9 mouse cellular contexts compared by ENCODE assay signal in the genomic region with DNA sequence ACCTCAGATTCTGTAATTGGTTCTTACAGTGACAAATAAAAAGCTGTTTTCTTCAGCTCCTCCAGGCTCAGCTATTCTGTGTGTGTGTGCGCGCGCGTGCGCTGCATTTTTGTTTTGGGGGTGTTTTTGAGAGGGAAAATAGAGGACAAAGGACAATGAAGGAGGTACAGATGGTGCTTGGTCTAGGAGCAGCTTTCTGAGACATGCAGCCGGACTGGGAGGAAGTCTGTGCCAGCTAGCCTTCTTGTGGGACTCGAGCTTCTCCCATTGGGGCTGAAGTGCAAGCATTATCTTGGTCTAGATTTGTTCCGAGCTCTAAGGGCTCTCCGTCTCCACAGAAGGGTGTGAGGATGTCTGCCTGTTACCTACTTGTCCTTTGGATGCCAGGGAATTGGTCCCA. TPM values are rescaled to one million over a fixed set of nuclear protein-coding genes. Genes with fewer than 3 reads are reported as not detected.
DNase-seq lines count a peak whose midpoint lies in the region; ATAC-seq lines count a peak whose summit lies in the region.
"Had no signal": no experiment of that assay in that cellular context is flagged by ENCODE, and none has a peak within 500 bp of the region (broad histone marks: within the 10 kb centered on the region; RNA-seq: fewer than 3 reads in every experiment).

No protein-coding gene starts in this region.

- H3K9me3 ChIP-seq in heart, embryonic 15.5 days (replicated peaks): no peaks in the 10 kb centered on the region
- no peaks in the 10 kb centered on the region for H3K9me3 ChIP-seq in embryonic facial prominence, embryonic 12.5 days
- H3K9me3 ChIP-seq in hindbrain, embryonic 12.5 days (replicated peaks): no peaks in the 10 kb centered on the region
- H3K9me3 ChIP-seq in midbrain, embryonic 10.5 days (replicated peaks): no peaks in the 10 kb centered on the region

- WGBS in heart, embryonic 15.5 days: 84% methylated on average over 9 of the region's 9 CpGs
- WGBS in embryonic facial prominence, embryonic 12.5 days: 93% methylated on average over 9 of the region's 9 CpGs
- WGBS in hindbrain, embryonic 12.5 days: 87% methylated on average over 9 of the region's 9 CpGs
- WGBS in midbrain, embryonic 10.5 days: 91% methylated on average over 9 of the region's 9 CpGs

- H3K4me1 ChIP-seq in heart, embryonic 15.5 days (replicated peaks): peaks cover 18% of the 10 kb centered on the region
- H3K4me1 ChIP-seq in embryonic facial prominence, embryonic 12.5 days: peaks cover 21% of the 10 kb centered on the region
- peaks cover 25% of the 10 kb centered on the region for H3K4me1 ChIP-seq in hindbrain, embryonic 12.5 days
- H3K4me1 ChIP-seq in midbrain, embryonic 10.5 days: peaks cover 27% of the 10 kb centered on the region

- peaks cover 57% of the 10 kb centered on the region for H3K36me3 ChIP-seq in heart, embryonic 15.5 days
- H3K36me3 ChIP-seq in embryonic facial prominence, embryonic 12.5 days: peaks cover 71% of the 10 kb centered on the region
- peaks cover 67% of the 10 kb centered on the region for H3K36me3 ChIP-seq in hindbrain, embryonic 12.5 days
- H3K36me3 ChIP-seq in midbrain, embryonic 10.5 days: peaks cover 80% of the 10 kb centered on the region

- no peak for DNase-seq in heart, adult 11 months
- no peak for DNase-seq in midbrain, embryonic 10.5 days (ENCODE audit: low spot score)
- no peak for DNase-seq in kidney, postnatal 10 days
- DNase-seq in kidney, adult 9 months: no peak
- no peak for DNase-seq in cerebellum, adult 9-10 months
- DNase-seq: cerebellum, adult 2 months had no signal

- H3K27ac ChIP-seq in heart, embryonic 15.5 days: peak overlapping the region; percentile 81; the same call in 1 of the 2 replicates
- peak overlapping the region; percentile 36; the same call in 1 of the 2 replicates for H3K27ac ChIP-seq in embryonic facial prominence, embryonic 12.5 days
- peak overlapping the region; percentile 93 for H3K27ac ChIP-seq in hindbrain, embryonic 12.5 days
- H3K27ac ChIP-seq in midbrain, embryonic 10.5 days (replicated peaks): peak overlapping the region; percentile 86; the same call in 1 of the 2 replicates

- 0 out of 2 replicates have a peak overlapping the region, but pooled peaks have one; percentile 52 for H3K9ac ChIP-seq in heart, embryonic 15.5 days
- no peak overlapping the region; the same call in 1 of the 2 replicates for H3K9ac ChIP-seq in embryonic facial prominence, embryonic 12.5 days
- H3K9ac ChIP-seq in hindbrain, embryonic 12.5 days: no peak overlapping the region

- H3K4me3 ChIP-seq in heart, embryonic 15.5 days: no peak overlapping the region
- H3K4me3 ChIP-seq in embryonic facial prominence, embryonic 12.5 days: no peak overlapping the region
- no peak overlapping the region for H3K4me3 ChIP-seq in hindbrain, embryonic 12.5 days
- peak overlapping the region; percentile 81; the same call in 1 of the 2 replicates for H3K4me3 ChIP-seq in midbrain, embryonic 10.5 days

- no peak overlapping the region for H3K4me2 ChIP-seq in heart, embryonic 15.5 days
- peak overlapping the region; percentile 83; the same call in 1 of the 2 replicates for H3K4me2 ChIP-seq in embryonic facial prominence, embryonic 12.5 days (replicated peaks)
- H3K4me2 ChIP-seq in hindbrain, embryonic 12.5 days (replicated peaks): no peak overlapping the region

- H3K27me3 ChIP-seq in heart, embryonic 15.5 days: no peaks in the 10 kb centered on the region
- no peaks in the 10 kb centered on the region for H3K27me3 ChIP-seq in embryonic facial prominence, embryonic 12.5 days
- H3K27me3 ChIP-seq in hindbrain, embryonic 12.5 days: no peaks in the 10 kb centered on the region
- no peaks in the 10 kb centered on the region for H3K27me3 ChIP-seq in midbrain, embryonic 10.5 days (ENCODE audit: low read depth, poor library complexity, severe bottlenecking)

- ATAC-seq in heart, embryonic 15.5 days (replicated peaks; ENCODE audit: insufficient number of reproducible peaks, insufficient read depth, low FRiP score, low read depth): no peak
- ATAC-seq in embryonic facial prominence, embryonic 12.5 days (ENCODE audit: insufficient number of reproducible peaks, insufficient read depth, low FRiP score, low TSS enrichment): no peak
- no peak for ATAC-seq in hindbrain, embryonic 12.5 days (ENCODE audit: low FRiP score)

RNA-seq across cellular contexts. Expression of a gene that starts 1.4 kb away (rescaled TPM):
- polyA plus RNA-seq in heart, embryonic 15.5 days (2015; fragmentation: Nextera tagmentation; extraction: Ambion mirVana): 13.7 and 19.4 TPM in 2 replicates
- polyA plus RNA-seq in embryonic facial prominence, embryonic 12.5 days (2016; fragmentation: Nextera tagmentation; extraction: Ambion mirVana): 35.6 and 38.1 TPM in 2 replicates
- 32.3 and 35.7 TPM in 2 replicates for polyA plus RNA-seq in hindbrain, embryonic 12.5 days (2016; fragmentation: Nextera tagmentation; extraction: Ambion mirVana)
- 36.5 and 40.2 TPM in 2 replicates for polyA plus RNA-seq in midbrain, embryonic 10.5 days (2016; fragmentation: Nextera tagmentation; extraction: Ambion mirVana)

RNA-seq across cellular contexts. Expression of a gene that starts 10.6 kb away (rescaled TPM):
- polyA plus RNA-seq in heart, embryonic 15.5 days (2015; fragmentation: Nextera tagmentation; extraction: Ambion mirVana): 74.2 and 99.5 TPM in 2 replicates
- polyA plus RNA-seq in embryonic facial prominence, embryonic 12.5 days (2016; fragmentation: Nextera tagmentation; extraction: Ambion mirVana): 202 and 211 TPM in 2 replicates
- 174 and 185 TPM in 2 replicates for polyA plus RNA-seq in hindbrain, embryonic 12.5 days (2016; fragmentation: Nextera tagmentation; extraction: Ambion mirVana)
- polyA plus RNA-seq in midbrain, embryonic 10.5 days (2016; fragmentation: Nextera tagmentation; extraction: Ambion mirVana): 178 and 191 TPM in 2 replicates

RNA-seq across cellular contexts. Expression of a gene that starts 14.6 kb away (rescaled TPM):
- polyA plus RNA-seq in heart, embryonic 15.5 days (2015; fragmentation: Nextera tagmentation; extraction: Ambion mirVana): 216 and 256 TPM in 2 replicates
- polyA plus RNA-seq in embryonic facial prominence, embryonic 12.5 days (2016; fragmentation: Nextera tagmentation; extraction: Ambion mirVana): 471 and 477 TPM in 2 replicates
- polyA plus RNA-seq in hindbrain, embryonic 12.5 days (2016; fragmentation: Nextera tagmentation; extraction: Ambion mirVana): 352 and 372 TPM in 2 replicates
- polyA plus RNA-seq in midbrain, embryonic 10.5 days (2016; fragmentation: Nextera tagmentation; extraction: Ambion mirVana): 438 and 514 TPM in 2 replicates

RNA-seq across cellular contexts. Expression of a gene that starts 22.9 kb away (rescaled TPM):
- polyA plus RNA-seq in heart, embryonic 15.5 days (2015; fragmentation: Nextera tagmentation; extraction: Ambion mirVana): 12.7 and 21.9 TPM in 2 replicates
- 29.0 and 29.7 TPM in 2 replicates for polyA plus RNA-seq in embryonic facial prominence, embryonic 12.5 days (2016; fragmentation: Nextera tagmentation; extraction: Ambion mirVana)
- polyA plus RNA-seq in hindbrain, embryonic 12.5 days (2016; fragmentation: Nextera tagmentation; extraction: Ambion mirVana): 17.0 and 17.1 TPM in 2 replicates
- 22.9 and 23.5 TPM in 2 replicates for polyA plus RNA-seq in midbrain, embryonic 10.5 days (2016; fragmentation: Nextera tagmentation; extraction: Ambion mirVana)

RNA-seq across cellular contexts. Expression of a gene that starts 23.1 kb away (rescaled TPM):
- 1.9 and 2.3 TPM in 2 replicates for polyA plus RNA-seq in heart, embryonic 15.5 days (2015; fragmentation: Nextera tagmentation; extraction: Ambion mirVana)
- polyA plus RNA-seq in embryonic facial prominence, embryonic 12.5 days (2016; fragmentation: Nextera tagmentation; extraction: Ambion mirVana): 2.7 and 3.0 TPM in 2 replicates
- 1.8 and 3.2 TPM in 2 replicates for polyA plus RNA-seq in hindbrain, embryonic 12.5 days (2016; fragmentation: Nextera tagmentation; extraction: Ambion mirVana)
- 3.5 and 4.2 TPM in 2 replicates for polyA plus RNA-seq in midbrain, embryonic 10.5 days (2016; fragmentation: Nextera tagmentation; extraction: Ambion mirVana)

Comparison
In these comparisons a context has a peak if more than half of its experiments do, and no peak if none do; other contexts are left out.
1. H3K27ac ChIP-seq: peak in every context shown above with its lines; median percentile 93 in hindbrain, embryonic 12.5 days; 86 in midbrain, embryonic 10.5 days; 81 in heart, embryonic 15.5 days; 36 in embryonic facial prominence, embryonic 12.5 days.